Mouse (Mus musculus): Measurements from ENCODE around the gene Sult1a1.

Gene Sult1a1

GRCm38 (mm10) chr7:126624774-126625173 lies 51.5 kb downstream of the Sult1a1 start:
- DNase-seq (ENCODE audit: low spot score in 2 of 2) = no peak

GRCm38 (mm10) chr7:126623381-126623780 lies 52.9 kb downstream of the Sult1a1 start:
- DNase-seq (ENCODE audit: low spot score in 2 of 2) = no peak

Data from frontal cortex, postnatal 14 days (tissue).